Mouse (Mus musculus) embryonic facial prominence, embryonic 12.5 days (tissue): ENCODE measurements around the gene Aldh3a2. TPM values are rescaled to one million over a fixed set of nuclear protein-coding genes. Genes with fewer than 3 reads are reported as not detected.
"Not testable (repeated sequence)": the region's sequence is repeated elsewhere in the genome, so short reads cannot be mapped to it uniquely, and the experiment has no call there.

Experiments
- ATAC-seq: fragments of 200-750 bp; cut with Nextera tagmentation; 2 replicates; pipeline ENCODE4 v1.8.0; 2017; ENCODE audit not compliant: insufficient number of reproducible peaks, insufficient read depth, low FRiP score, low TSS enrichment
- H3K27ac ChIP-seq: fragments of 300-500 bp; sonication (generic); 2 replicates; pipeline ENCODE4 v1.5.1; 2016; ENCODE audit warnings: mild to moderate bottlenecking
- H3K27me3 ChIP-seq: fragments of 300-500 bp; sonication (generic); 2 replicates; pipeline ENCODE4 v1.6.1; 2016; ENCODE audit warnings: mild to moderate bottlenecking, moderate library complexity
- H3K36me3 ChIP-seq: fragments of 300-500 bp; sonication (generic); 2 replicates; pipeline ENCODE4 v1.6.1; 2016; ENCODE audit warnings: mild to moderate bottlenecking
- H3K4me1 ChIP-seq: fragments of 300-500 bp; sonication (generic); 2 replicates; pipeline ENCODE4 v1.6.1; 2016
- H3K4me2 ChIP-seq: fragments of 300-500 bp; sonication (generic); replicated peaks from 2 replicates; pipeline ENCODE4 v1.6.1; 2016; ENCODE audit warnings: mild to moderate bottlenecking, moderate library complexity
- H3K4me3 ChIP-seq: fragments of 300-500 bp; sonication (generic); 2 replicates; pipeline ENCODE4 v1.5.1; 2016; ENCODE audit warnings: mild to moderate bottlenecking
- H3K9ac ChIP-seq: fragments of 300-500 bp; sonication (generic); 2 replicates; pipeline ENCODE4 v1.6.1; 2016; ENCODE audit warnings: mild to moderate bottlenecking, moderate library complexity
- H3K9me3 ChIP-seq: fragments of 300-500 bp; sonication (generic); 2 replicates; pipeline ENCODE4 v1.6.1; 2016; ENCODE audit warnings: mild to moderate bottlenecking, moderate library complexity
- WGBS: fragments of 180-500 bp; shearing (Covaris S2); methylation state at CpG from one replicate; pipeline ENCODE4 v1.1.7; 2016; 5-methylcytosine and 5-hydroxymethylcytosine counted together
- polyA plus RNA-seq: library from polyadenylated mRNA; unstranded; fragments of >200 nt; fragmentation: Nextera tagmentation; extraction: Ambion mirVana; gene quantifications from 2 replicates; pipeline ENCODE4 v1.2.1, GENCODE M21; 2016

The Aldh3a2 gene
- polyA plus RNA-seq, 1 experiment from 2014 or later, result 23.8 TPM

DNA sequence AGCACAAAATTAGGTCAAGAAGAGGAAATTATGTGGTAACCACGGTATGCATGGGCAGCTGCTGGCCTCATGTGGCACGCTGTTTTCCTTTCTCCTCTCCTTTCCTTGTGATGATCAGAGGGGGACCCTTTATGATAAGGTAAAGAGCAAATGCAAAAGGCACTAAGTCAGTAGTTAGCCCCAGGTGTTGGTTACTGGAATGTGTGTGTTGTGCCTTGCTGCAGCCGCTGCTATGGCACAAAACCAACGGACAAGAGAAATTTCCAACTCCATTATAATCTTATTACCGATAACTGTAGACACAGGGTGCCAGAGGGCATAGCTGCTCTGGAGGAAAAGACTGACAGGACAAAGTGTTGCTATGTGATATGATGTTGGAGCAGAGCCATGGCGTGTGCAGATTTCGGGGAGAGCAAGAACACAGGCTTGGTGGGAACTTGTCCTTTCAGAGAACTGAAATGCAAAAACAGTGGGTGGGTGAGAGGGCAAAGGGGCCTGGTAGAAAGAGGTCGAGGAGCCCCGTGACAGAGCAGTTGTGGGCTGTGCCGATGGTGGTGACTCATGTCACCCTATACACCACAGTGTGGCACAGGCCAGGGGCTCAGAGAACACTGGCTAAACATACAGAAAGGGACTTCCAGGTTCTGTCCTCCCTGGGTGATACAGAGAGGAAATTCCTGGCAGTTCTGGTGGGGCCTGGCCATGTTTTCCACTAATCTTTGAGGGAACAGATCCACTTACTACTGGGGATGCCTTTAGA is 59.6 kb downstream of the Aldh3a2 start, which contains the start of gene Aldh3a1:
TSS of gene Aldh3a1 (plus strand) at position 51 of the 760 bp plus-strand sequence.
- no peak within 1 kb of the TSS for H3K4me2 ChIP-seq

DNA sequence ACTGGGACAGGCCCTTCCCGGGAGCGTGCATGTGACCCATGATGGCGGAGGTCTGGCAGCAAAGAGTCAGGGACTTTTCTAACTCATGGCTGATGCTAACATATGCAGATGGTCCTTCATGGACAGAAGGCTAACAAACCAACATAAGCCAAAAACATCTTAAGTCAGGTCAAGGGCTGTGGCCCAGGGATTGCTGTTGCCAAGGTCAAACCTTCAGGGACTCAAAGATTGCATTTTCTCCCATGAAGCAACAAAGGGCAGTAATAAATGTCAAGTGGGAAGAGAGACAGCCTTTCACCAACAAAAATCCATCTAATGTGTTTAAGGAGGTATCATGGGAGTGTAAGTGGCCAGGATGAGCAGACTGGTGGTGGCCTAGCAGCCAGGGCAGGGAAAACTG is 61.1 kb downstream of the Aldh3a2 start:
- WGBS, result 95% methylated on average over 3 of the region's 3 CpGs
- H3K9me3 ChIP-seq, result no peaks in the 10 kb centered on the region
- 0 out of 2 replicates have a peak, but pooled peaks cover 10% of the 10 kb centered on the region for H3K4me1 ChIP-seq
- no peak for ATAC-seq
- no peaks in the 10 kb centered on the region for H3K36me3 ChIP-seq
- no peak overlapping the region for H3K4me3 ChIP-seq
- no peak overlapping the region for H3K4me2 ChIP-seq
- H3K9ac ChIP-seq, result no peak overlapping the region
- H3K27ac ChIP-seq, result no peak overlapping the region
- H3K27me3 ChIP-seq, result 0 out of 2 replicates have a peak, but pooled peaks cover 3% of the 10 kb centered on the region

More for the DNA sequence above, 59.6 kb downstream of the Aldh3a2 start, which contains the start of gene Aldh3a1:
- H3K9ac ChIP-seq, result no peak within 1 kb of the TSS
- H3K4me3 ChIP-seq, result no peak within 1 kb of the TSS
- peaks cover 17% of the 10 kb centered on the region for H3K27me3 ChIP-seq
- H3K27ac ChIP-seq, result no peak within 1 kb of the TSS; the same call in 1 of the 2 replicates
- WGBS, result 59% methylated on average over 10 of the region's 10 CpGs
- H3K4me1 ChIP-seq, result 0 out of 2 replicates have a peak, but pooled peaks cover 10% of the 10 kb centered on the region
- no peaks in the 10 kb centered on the region for H3K36me3 ChIP-seq
- ATAC-seq, result no peak
- H3K9me3 ChIP-seq, result no peaks in the 10 kb centered on the region

DNA sequence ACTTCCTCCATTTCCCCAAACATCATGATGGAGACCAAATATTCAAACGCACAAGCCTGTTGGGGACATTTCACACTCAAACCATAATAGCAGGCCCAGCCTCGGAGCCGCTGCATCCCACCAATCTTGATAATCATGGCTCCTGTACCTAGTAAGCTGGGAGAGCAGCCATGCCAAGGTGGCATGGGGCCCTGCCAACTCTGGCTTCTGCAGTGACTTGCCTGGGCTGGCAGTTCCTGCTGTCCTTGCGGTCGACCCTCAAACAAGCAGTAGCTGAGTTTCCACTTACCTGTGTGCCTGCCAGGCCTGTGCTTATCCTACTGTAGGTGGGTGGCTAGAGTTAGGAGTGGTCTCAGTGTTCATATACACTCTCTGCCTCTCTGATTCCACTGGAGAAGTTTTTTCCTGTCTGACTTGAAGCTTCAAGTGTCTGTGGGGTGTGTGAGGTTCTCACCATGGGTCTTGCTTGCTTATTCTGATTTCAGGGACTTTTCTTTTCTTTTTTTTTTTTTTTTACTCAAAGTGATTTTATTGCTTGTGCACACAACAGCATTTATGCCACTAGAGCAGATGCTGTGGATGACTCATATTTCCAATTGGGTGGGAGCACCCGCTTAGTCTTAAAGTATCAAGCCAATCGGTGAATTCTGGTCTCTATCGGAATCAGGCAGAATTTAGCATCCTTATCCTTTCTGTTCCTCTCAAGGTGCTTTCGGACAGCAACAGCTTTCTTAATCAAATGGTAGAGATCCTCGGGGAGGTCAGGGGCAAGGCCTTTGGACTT is 61.9 kb downstream of the Aldh3a2 start:
- Histone ChIP-seq H3K27me3 (no peaks in the 10 kb centered on the region), H3K4me3 (no peak overlapping the region), H3K9ac (no peak overlapping the region), H3K4me2 (no peak overlapping the region), H3K4me1 (0 out of 2 replicates have a peak, but pooled peaks cover 10% of the 10 kb centered on the region), H3K36me3 (no peaks in the 10 kb centered on the region), H3K27ac (no peak overlapping the region), H3K9me3 (no peaks in the 10 kb centered on the region)
- ATAC-seq, result no peak
- 94% methylated on average over 10 of the region's 10 CpGs for WGBS

DNA sequence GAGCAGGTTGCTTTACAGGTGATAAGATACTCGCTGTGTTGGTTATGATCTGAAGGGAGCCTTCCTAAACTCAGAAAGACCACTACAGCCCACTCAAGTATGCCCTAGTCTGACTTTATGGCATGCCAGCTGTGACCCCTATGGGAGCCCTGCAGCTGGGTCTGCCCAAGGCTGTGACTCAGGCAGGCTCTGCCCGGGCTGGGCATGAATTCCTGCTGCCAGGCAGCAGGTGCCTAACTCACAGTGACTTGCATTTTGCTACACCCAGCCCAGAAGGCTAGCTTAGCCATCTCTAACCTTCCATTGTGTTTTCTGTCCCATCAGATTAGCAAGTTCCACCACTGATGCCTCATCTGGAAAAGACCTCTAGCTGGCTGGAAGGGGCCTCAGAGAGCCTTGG is 64.5 kb downstream of the Aldh3a2 start:
- WGBS, result 81% methylated on average over 2 of the region's 2 CpGs

DNA sequence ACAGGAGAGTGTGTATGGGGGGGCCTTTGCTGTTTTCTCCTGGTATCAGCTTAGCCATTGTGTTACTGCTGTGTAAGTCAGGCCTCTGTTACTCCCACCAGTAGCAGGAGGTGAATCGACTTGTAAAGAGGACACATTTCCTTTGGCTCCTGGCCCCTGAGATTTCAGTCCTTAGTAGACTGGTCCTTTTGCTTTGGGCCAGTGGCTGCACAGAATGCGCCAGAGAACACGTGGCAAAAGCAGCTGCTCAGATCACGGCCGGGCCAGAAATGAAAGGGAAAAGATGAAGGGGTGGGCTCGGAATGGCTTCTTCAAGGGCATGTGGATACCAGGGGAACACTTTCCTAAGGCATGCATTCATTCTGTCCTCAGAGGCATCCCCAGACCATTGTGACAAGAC is 65.1 kb downstream of the Aldh3a2 start:
- Histone ChIP-seq H3K9ac (no peak overlapping the region), H3K36me3 (no peaks in the 10 kb centered on the region), H3K4me2 (no peak overlapping the region), H3K4me1 (peaks cover under 1% of the 10 kb centered on the region; the same call in 1 of the 2 replicates), H3K27me3 (no peaks in the 10 kb centered on the region), H3K4me3 (no peak overlapping the region), H3K9me3 (no peaks in the 10 kb centered on the region), H3K27ac (no peak overlapping the region)
- WGBS, result 71% methylated on average over 6 of the region's 6 CpGs
- no peak for ATAC-seq

More for the DNA sequence above, 64.5 kb downstream of the Aldh3a2 start:
- Histone ChIP-seq H3K4me2 (no peak overlapping the region), H3K4me3 (no peak overlapping the region), H3K27me3 (no peaks in the 10 kb centered on the region), H3K36me3 (no peaks in the 10 kb centered on the region), H3K9me3 (no peaks in the 10 kb centered on the region), H3K9ac (no peak overlapping the region), H3K4me1 (peaks cover 6% of the 10 kb centered on the region; the same call in 1 of the 2 replicates), H3K27ac (no peak overlapping the region)
- ATAC-seq, result no peak

DNA sequence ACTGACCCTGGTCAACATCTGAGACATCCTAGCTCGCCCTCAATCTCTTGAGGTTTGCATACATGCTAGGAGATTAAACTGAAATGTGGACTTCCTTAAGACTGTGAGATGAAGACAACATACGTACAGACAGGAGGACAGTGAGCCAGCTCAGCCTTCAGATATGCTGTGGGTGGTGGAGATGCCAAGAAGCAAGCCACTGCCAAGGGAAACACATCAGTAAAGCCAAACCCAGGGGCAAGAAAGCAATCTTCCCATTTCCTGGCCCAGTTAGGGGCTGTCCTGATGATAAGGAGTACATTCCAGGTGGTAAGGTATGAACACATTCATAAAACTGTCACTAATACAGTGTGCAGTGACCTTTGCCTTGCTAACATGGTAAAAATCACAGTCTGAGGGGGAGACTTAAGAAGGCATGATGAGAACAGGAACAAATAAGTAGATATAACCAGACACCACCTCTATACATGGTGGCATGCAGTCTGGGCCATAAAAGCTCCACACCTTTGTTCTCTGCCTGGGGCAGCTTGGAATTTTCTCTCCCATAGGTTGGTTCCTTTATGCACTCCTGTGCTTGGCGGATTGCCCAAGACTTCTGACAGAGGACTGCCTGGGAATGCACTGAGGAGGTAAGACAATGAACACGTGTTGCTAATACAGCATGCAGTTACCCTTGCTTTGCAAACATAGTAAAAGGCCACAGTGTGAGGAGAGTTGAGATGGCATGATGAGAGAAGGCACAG is 67.5 kb downstream of the Aldh3a2 start:
- no peak overlapping the region for H3K27ac ChIP-seq
- H3K9me3 ChIP-seq, result no peaks in the 10 kb centered on the region
- no peaks in the 10 kb centered on the region for H3K27me3 ChIP-seq
- no peaks in the 10 kb centered on the region; the same call in 1 of the 2 replicates for H3K4me1 ChIP-seq
- no peaks in the 10 kb centered on the region for H3K36me3 ChIP-seq
- WGBS, result 74% methylated on average over 4 of the region's 4 CpGs
- H3K4me2 ChIP-seq, result no peak overlapping the region
- no peak for ATAC-seq
- H3K4me3 ChIP-seq, result no peak overlapping the region
- no peak overlapping the region for H3K9ac ChIP-seq

DNA sequence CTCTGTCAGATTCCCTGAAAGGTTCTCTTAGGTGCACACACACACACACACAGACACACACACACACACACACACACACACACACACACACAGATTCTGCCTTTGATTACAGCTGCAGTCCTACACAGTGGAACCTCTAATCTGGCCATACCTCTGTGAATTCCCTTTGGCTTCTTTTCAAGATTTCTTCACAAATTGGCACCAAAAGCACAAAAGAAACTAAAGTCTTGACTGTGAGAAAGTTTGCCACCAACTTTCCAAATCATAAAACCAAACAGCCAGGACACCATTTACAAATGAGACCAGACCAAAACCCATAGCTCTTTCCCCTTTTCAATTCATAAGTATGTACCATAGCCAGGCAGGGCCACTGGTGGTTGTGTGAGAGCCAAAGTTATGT is 69.3 kb downstream of the Aldh3a2 start:
- no peak for ATAC-seq
- Histone ChIP-seq H3K9ac (no peak overlapping the region), H3K4me3 (no peak overlapping the region), H3K27ac (no peak overlapping the region), H3K27me3 (no peaks in the 10 kb centered on the region), H3K9me3 (no peaks in the 10 kb centered on the region), H3K4me1 (no peaks in the 10 kb centered on the region; the same call in 1 of the 2 replicates), H3K36me3 (no peaks in the 10 kb centered on the region), H3K4me2 (no peak overlapping the region)

DNA sequence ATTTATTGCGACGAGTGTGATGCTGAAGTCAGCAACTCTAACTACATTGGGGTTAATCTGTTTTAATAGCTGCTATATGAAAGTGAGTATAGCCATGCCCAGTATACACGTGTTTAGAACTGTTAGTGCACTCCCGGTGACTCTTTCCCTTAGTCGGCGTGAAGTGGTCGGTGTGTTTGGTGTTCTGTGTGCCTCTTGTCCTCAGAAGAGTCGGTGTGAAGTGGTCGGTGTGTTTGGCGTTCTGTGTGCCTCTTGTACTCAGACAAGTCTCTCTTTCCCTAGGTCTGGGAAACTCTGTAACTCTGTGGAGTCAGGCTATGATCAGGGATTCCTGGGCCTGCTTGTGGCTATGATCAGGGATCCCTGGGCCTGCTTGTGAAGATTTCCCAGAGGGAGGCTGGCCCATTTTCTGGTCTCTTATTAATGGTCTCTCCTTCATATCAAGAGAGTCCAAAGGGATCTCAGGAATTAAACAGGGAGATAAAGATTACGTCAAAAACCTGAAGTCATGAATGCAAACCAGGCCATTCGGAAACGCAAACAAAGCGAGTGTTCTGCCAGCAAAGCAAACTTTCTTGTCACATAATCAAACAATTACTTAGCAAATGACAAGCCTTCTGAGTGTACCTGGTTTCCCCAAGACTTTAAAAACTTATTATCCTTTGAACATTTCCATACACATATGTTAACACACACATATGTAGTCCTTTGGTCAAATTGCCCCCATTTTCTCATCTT is 70.5 kb downstream of the Aldh3a2 start:
- H3K4me1 ChIP-seq, result no peaks in the 10 kb centered on the region; the same call in 1 of the 2 replicates
- ATAC-seq, result no peak
- 83% methylated on average over 14 of the region's 14 CpGs for WGBS
- H3K27ac ChIP-seq, result no peak overlapping the region
- no peak overlapping the region for H3K4me3 ChIP-seq
- no peaks in the 10 kb centered on the region for H3K27me3 ChIP-seq
- no peaks in the 10 kb centered on the region for H3K9me3 ChIP-seq
- H3K36me3 ChIP-seq, result no peaks in the 10 kb centered on the region
- no peak overlapping the region for H3K4me2 ChIP-seq
- no peak overlapping the region for H3K9ac ChIP-seq

DNA sequence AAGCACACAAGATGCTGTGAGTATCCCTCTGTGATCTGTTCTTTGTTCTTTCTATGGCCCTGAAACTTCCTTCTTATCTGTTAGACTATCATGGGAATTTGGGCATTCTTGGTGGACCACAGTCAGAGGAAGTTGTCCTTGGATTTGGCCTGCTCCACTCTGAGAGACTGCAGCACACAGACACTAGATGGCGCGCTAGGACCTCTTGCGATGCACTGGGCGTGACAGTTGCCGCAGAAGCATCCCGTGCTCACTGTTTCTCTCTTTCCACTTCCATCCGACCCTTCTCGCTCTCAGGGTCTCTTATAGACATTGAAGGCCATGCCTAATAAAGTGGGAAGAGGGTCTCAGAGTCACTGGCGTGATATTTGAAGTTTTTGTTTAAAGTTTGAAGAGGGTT is 73.9 kb downstream of the Aldh3a2 start:
- Histone ChIP-seq H3K4me3 (no peak overlapping the region), H3K27me3 (no peaks in the 10 kb centered on the region), H3K9me3 (no peaks in the 10 kb centered on the region), H3K27ac (no peak overlapping the region), H3K9ac (no peak overlapping the region), H3K4me2 (no peak overlapping the region), H3K4me1 (no peaks in the 10 kb centered on the region), H3K36me3 (no peaks in the 10 kb centered on the region)
- ATAC-seq, result no peak
- WGBS, result 11% methylated on average over 9 of the region's 9 CpGs

DNA sequence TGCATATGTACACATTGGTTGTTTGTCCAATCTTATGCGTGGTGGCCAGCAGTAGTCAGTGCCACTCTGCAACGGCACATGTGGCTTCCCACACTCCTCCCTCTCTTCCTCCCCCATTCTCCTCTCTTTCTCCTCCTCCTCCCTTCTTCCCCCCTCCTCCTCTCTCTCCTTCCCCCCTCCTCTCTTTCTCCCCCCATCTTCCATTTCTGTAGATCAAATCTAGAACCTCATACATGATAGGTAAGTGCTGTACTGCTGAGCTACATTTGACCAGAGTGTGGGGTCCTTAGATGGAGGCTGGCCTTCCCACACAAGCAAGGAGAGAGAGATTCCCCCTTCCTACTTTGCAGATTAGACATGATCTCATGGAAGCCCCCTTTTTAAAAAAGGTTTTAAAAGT is 74.5 kb downstream of the Aldh3a2 start:
- Histone ChIP-seq H3K4me1 (no peaks in the 10 kb centered on the region), H3K36me3 (no peaks in the 10 kb centered on the region), H3K4me3 (no peak overlapping the region), H3K27me3 (no peaks in the 10 kb centered on the region), H3K9me3 (no peaks in the 10 kb centered on the region), H3K4me2 (no peak overlapping the region), H3K9ac (no peak overlapping the region), H3K27ac (no peak overlapping the region)
- WGBS, result 86% methylated on average over 2 of the region's 2 CpGs
- ATAC-seq, result no peak

DNA sequence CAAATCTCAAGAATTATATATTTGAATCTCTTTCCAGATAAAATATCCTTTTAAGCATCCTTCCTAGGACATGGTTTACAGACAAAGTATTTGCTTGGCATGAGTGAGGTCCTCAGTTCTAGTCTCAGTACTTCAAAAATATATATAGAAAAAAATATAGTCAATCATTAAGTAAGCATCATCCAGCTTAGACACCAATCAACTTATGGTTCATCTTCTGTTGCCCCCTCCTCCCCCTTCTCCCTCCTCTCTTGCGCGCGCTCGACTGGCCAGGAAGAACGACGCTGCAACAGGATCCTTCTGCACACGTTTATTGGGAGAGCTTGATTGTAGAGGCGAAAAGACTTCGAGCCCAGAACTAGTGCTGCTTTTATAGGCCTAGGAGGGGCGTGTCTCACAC is 75.1 kb downstream of the Aldh3a2 start:
- H3K27ac ChIP-seq, H3K9me3 ChIP-seq, H3K4me1 ChIP-seq, H3K4me2 ChIP-seq, H3K27me3 ChIP-seq, H3K4me3 ChIP-seq, H3K9ac ChIP-seq, ATAC-seq, H3K36me3 ChIP-seq: not testable (repeated sequence)
- 91% methylated on average over 9 of the region's 10 CpGs for WGBS
